Mouse (Mus musculus) intestine, embryonic 16.5 days (tissue): ENCODE results near the gene Pfdn6. TPM values are rescaled to one million over a fixed set of nuclear protein-coding genes. Genes with fewer than 3 reads are reported as not detected.

Experiments
- ATAC-seq: fragments of 200-750 bp; cut with Nextera tagmentation; 2 replicates; pipeline ENCODE4 v1.8.0; 2017; ENCODE audit warnings: moderate TSS enrichment, moderate library complexity
- H3K27ac ChIP-seq: fragments of 300-500 bp; sonication (generic); 2 replicates; pipeline ENCODE4 v1.5.1; 2014; ENCODE audit warnings: mild to moderate bottlenecking, low read length
- H3K27me3 ChIP-seq: fragments of 300-500 bp; sonication (generic); replicated peaks from 2 replicates; pipeline ENCODE4 v1.6.1; 2014; ENCODE audit warnings: low read length, control low read depth, mixed read lengths; ENCODE audit not compliant: control insufficient read depth, insufficient read depth
- H3K36me3 ChIP-seq: fragments of 300-500 bp; sonication (generic); 2 replicates; pipeline ENCODE4 v1.6.1; 2014; ENCODE audit warnings: low read length, control low read depth; ENCODE audit not compliant: control insufficient read depth, insufficient read depth
- H3K4me1 ChIP-seq: fragments of 300-500 bp; sonication (generic); 2 replicates; pipeline ENCODE4 v1.6.1; 2014; ENCODE audit warnings: low read length, control low read depth, mixed read lengths; ENCODE audit not compliant: control insufficient read depth, insufficient read depth
- H3K4me2 ChIP-seq: fragments of 300-500 bp; sonication (generic); 2 replicates; pipeline ENCODE4 v1.6.1; 2014; ENCODE audit warnings: low read depth, low read length, control low read depth
- H3K4me3 ChIP-seq: fragments of 300-500 bp; sonication (generic); 2 replicates; pipeline ENCODE4 v1.5.1; 2014; ENCODE audit warnings: mild to moderate bottlenecking, low read length
- H3K9ac ChIP-seq: fragments of 300-500 bp; sonication (generic); 2 replicates; pipeline ENCODE4 v1.6.1; 2014; ENCODE audit warnings: low read depth, low read length
- H3K9me3 ChIP-seq: fragments of 300-500 bp; sonication (generic); 2 replicates; pipeline ENCODE4 v1.6.1; 2016; ENCODE audit warnings: low read length, control low read depth; ENCODE audit not compliant: control insufficient read depth
- WGBS: fragments of 180-500 bp; shearing (Covaris S2); extraction: QIAGEN DNeasy Blood & Tissue Kit; methylation state at CpG from one replicate; pipeline ENCODE4 v1.1.7; 2014; 5-methylcytosine and 5-hydroxymethylcytosine counted together
- polyA plus RNA-seq: library from polyadenylated mRNA; unstranded; fragments of >200 nt; fragmentation: Nextera tagmentation; extraction: Ambion mirVana; gene quantifications from 2 replicates; pipeline ENCODE4 v1.2.1, GENCODE M21; 2015

Gene Pfdn6
- polyA plus RNA-seq, 1 experiment from 2014 or later = 167 TPM

DNA sequence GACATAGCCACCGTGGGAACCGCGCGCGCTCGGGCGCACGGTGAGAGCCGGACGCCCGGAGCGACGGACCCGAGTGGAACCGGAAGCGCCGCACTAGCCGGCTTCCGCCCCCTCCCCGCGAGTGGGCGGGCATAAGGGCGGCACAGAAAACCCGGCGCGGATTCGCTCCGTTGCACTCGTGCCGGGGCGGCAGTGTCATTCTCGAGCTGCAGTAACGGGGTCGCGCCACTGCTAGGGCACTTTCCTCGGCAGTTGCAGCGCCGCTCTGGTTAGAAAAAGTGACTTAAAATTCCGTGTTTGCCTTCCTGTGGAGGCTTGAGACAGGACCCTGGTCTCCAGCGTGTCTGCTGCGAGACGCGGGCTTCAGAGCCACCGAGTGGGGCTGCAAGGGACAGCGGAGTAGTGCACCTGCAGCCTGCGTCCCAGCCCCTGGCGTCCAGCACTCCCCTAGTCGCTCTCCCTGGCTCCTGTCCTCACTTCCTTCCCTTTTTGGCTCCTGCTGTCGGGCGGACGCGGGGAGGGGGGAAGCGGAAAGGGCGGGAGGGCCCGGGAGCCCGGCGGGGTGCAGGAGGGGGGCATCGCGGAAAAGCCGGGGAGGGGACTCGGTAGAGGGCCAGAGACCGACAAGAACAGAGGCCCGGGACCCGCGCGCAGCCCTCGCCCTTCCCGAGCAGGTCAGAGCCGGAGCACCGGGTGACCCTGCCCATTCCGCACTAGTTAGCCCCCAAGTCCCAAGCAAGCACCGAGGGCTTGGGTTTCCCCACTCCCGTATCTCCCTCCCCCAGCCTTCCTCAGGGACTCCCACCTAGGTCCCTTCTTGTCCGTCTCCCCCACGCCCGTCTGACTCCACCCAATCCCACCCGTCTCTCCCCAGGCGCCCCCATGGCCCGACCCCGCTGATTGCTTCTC, 10.5 kb downstream of the Pfdn6 start, which contains the start of gene Rgl2:
Gene Rgl2 (plus strand): TSS at position 173 of the 909 bp plus-strand sequence.
- ATAC-seq = peak; percentile 89
- under 1% methylated on average over 68 of the region's 80 CpGs for WGBS

GRCm38 (mm10) chr17:33928251-33928947, 11.7 kb downstream of the Pfdn6 start:
- peaks cover 17% of the 10 kb centered on the region for H3K4me1 ChIP-seq
- peak overlapping the region; percentile 85 for H3K9ac ChIP-seq
- no peak for ATAC-seq
- peaks cover 3% of the 10 kb centered on the region; the same call in 1 of the 2 replicates for H3K9me3 ChIP-seq
- peaks cover 14% of the 10 kb centered on the region; the same call in 1 of the 2 replicates for H3K36me3 ChIP-seq
- WGBS = 59% methylated on average over 21 of the region's 21 CpGs
- H3K4me3 ChIP-seq = peak overlapping the region; percentile 87
- peak overlapping the region; percentile 98 for H3K4me2 ChIP-seq
- H3K27me3 ChIP-seq = no peaks in the 10 kb centered on the region
- H3K27ac ChIP-seq = no peak overlapping the region

More for the DNA sequence above, 10.5 kb downstream of the Pfdn6 start, which contains the start of gene Rgl2:
- Histone ChIP-seq H3K36me3 (peaks cover 14% of the 10 kb centered on the region; the same call in 1 of the 2 replicates), H3K4me1 (peaks cover 17% of the 10 kb centered on the region), H3K9me3 (peaks cover 3% of the 10 kb centered on the region; the same call in 1 of the 2 replicates), H3K27me3 (no peaks in the 10 kb centered on the region), H3K4me2 (peak within 1 kb of the TSS; percentile 98), H3K9ac (peak within 1 kb of the TSS; percentile 85), H3K27ac (peak within 1 kb of the TSS; percentile 99), H3K4me3 (peak within 1 kb of the TSS; percentile 87)

- Histone ChIP-seq H3K9ac (no peak overlapping the region), H3K27me3 (no peaks in the 10 kb centered on the region), H3K36me3 (peaks cover 11% of the 10 kb centered on the region; the same call in 1 of the 2 replicates), H3K4me3 (no peak overlapping the region), H3K9me3 (peaks cover 3% of the 10 kb centered on the region; the same call in 1 of the 2 replicates), H3K4me2 (no peak overlapping the region), H3K27ac (no peak overlapping the region), H3K4me1 (peaks cover 16% of the 10 kb centered on the region)
- ATAC-seq = no peak
- WGBS = 73% methylated on average over 17 of the region's 17 CpGs
These were observed 13.8 kb downstream of the Pfdn6 start for GRCm38 (mm10) chr17:33926207-33926932.

GRCm38 (mm10) chr17:33925406-33926116, 14.6 kb downstream of the Pfdn6 start:
- Histone ChIP-seq H3K27ac (no peak overlapping the region), H3K9me3 (peaks cover 3% of the 10 kb centered on the region; the same call in 1 of the 2 replicates), H3K4me3 (no peak overlapping the region), H3K27me3 (no peaks in the 10 kb centered on the region), H3K9ac (no peak overlapping the region), H3K36me3 (peaks cover 11% of the 10 kb centered on the region; the same call in 1 of the 2 replicates), H3K4me2 (no peak overlapping the region), H3K4me1 (peaks cover 7% of the 10 kb centered on the region)
- 87% methylated on average over 21 of the region's 21 CpGs for WGBS
- no peak for ATAC-seq

DNA sequence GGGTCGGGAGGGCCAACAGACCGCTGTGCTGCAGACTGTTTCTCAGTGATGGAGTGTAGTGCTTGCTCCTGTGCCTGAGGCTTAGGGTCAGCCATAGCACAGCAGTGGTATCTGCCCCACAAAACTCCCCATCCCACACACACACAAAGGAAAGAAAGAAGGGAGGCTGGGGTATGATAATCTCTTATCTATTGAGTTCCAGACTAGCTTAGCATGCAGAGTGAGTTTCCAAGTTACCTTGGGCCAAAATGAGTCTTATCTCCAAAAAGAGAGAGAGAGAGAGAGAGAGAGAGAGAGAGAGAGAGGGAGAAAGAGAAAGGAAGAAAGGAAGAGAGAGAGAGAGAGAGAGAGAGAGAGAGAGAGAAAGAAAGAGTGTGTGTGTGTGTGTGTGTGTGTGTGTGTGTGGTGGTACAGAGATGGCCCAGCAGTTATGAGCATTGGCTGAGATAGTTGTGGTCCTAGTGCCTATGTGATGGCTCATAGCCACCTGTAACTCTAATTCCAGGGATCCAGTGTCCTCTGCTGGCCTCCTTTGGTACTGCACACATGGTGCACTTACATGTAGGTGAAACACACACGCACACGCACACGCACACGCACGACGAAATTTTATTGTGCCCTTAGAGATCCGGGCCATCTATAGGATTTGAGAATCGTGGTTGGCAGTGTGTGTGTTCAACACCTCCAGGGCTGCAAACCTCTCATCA, 15.4 kb downstream of the Pfdn6 start:
- Histone ChIP-seq H3K9me3 (peaks cover 3% of the 10 kb centered on the region; the same call in 1 of the 2 replicates), H3K9ac (no peak overlapping the region), H3K4me2 (no peak overlapping the region), H3K4me3 (no peak overlapping the region), H3K4me1 (peaks cover 6% of the 10 kb centered on the region; the same call in 1 of the 2 replicates), H3K27me3 (no peaks in the 10 kb centered on the region), H3K36me3 (peaks cover 11% of the 10 kb centered on the region; the same call in 1 of the 2 replicates), H3K27ac (no peak overlapping the region)
- ATAC-seq = no peak
- 85% methylated on average over 10 of the region's 10 CpGs for WGBS

GRCm38 (mm10) chr17:33921361-33921760, 18.8 kb downstream of the Pfdn6 start:
- no peak overlapping the region for H3K9ac ChIP-seq
- WGBS = 89% methylated on average over 7 of the region's 7 CpGs
- H3K36me3 ChIP-seq = peaks cover 17% of the 10 kb centered on the region
- H3K4me2 ChIP-seq = no peak overlapping the region
- no peak overlapping the region for H3K27ac ChIP-seq
- no peak overlapping the region for H3K4me3 ChIP-seq
- no peaks in the 10 kb centered on the region for H3K27me3 ChIP-seq
- no peak for ATAC-seq
- peaks cover 16% of the 10 kb centered on the region for H3K4me1 ChIP-seq
- H3K9me3 ChIP-seq = peaks cover 3% of the 10 kb centered on the region; the same call in 1 of the 2 replicates

- peaks cover 3% of the 10 kb centered on the region; the same call in 1 of the 2 replicates for H3K9me3 ChIP-seq
- peak overlapping the region; percentile 85 for H3K27ac ChIP-seq
- H3K36me3 ChIP-seq = peaks cover 10% of the 10 kb centered on the region; the same call in 1 of the 2 replicates
- H3K4me2 ChIP-seq = peak overlapping the region; percentile 97
- H3K27me3 ChIP-seq = no peaks in the 10 kb centered on the region
- 1% methylated on average over 36 of the region's 36 CpGs for WGBS
- peak overlapping the region; percentile 81 for H3K4me3 ChIP-seq
- peak; percentile 27 for ATAC-seq
- H3K9ac ChIP-seq = peak overlapping the region; percentile 80
- peaks cover 17% of the 10 kb centered on the region for H3K4me1 ChIP-seq
These were observed 19.7 kb downstream of the Pfdn6 start for GRCm38 (mm10) chr17:33920282-33921097.
